Mouse (Mus musculus) retina, postnatal 1 day (tissue): ENCODE data around the gene Hcn4.
A peak's percentile ranks its signal among the peaks of the same experiment; 100 is the strongest.

Experiments used
- DNase-seq: peaks from one replicate; pipeline ENCODE4 v3.0.0-alpha.2; 2012

The Hcn4 gene

DNA sequence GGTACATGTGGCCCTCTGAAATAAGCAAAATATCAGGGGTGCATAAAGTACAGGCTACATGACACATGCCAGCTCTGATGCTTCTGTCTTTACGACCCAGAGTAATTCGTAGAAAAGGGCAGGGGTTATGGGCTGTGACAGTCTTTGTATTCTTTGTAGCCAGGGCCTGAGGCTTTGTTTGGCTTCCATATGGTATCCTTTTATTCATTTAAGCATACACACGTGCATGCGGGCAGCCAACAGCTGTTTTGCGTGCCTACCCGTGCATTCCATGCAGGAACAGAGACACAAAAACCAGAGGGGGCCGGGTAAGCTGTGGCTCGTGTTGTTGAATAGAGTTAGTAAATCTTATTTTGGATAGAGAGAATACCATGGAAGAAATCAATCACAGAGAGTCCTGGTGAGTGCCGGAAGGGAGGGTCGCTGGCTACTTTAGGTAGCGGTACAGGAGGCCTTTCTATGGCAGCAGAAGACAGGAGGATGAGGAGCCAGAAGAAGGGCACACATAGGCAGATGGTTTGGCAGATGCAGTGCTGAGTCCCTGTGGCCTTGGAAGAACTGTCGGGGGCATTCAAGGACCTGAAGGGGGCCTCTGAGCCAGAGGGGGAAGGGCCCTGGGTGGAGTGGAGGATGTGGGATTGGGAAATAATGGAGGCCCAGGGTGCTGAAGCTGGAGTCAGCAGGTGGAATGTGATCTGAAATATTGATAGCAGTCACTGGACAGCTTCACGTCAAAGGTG, 26.5 kb downstream of the Hcn4 start:
- peak; percentile 59 for DNase-seq

DNA sequence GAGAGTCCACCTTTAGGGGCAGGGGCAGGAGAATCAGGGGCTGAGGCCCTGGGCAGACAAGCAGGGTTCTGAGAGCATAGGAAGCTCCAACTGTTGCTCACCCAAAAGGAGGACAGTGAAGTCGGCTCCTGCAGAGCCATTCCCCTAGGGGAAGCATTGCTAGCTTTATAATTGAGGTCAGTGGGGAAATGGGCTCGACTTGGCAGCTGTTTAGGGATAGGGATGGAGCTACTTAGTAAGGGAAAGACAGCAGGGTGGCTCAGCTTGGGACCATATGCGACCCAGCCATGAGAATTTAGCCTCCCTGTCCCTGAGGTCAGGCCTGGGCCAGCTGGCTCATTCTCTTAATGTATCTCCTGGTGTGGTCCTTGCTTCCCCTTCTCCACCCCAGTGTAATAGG, 31.7 kb downstream of the Hcn4 start:
- DNase-seq = peak; percentile 72

DNA sequence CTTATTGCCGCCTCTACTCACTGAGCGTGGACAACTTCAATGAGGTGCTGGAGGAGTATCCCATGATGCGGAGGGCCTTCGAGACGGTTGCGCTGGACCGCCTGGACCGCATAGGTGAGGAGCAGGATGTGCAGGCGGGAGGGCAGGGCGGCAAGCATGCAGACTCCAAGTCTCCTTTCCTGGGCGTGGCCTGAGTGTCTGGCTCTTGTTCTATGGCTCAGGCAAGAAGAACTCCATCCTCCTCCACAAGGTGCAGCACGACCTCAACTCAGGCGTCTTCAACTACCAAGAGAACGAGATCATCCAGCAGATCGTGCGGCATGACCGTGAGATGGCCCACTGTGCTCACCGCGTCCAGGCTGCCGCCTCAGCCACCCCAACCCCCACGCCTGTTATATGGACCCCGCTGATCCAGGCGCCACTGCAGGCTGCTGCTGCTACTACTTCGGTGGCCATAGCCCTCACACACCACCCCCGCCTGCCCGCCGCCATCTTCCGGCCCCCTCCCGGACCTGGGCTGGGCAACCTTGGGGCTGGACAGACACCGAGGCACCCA, 35.9 kb downstream of the Hcn4 start:
- peak; percentile 45 for DNase-seq

- DNase-seq = peak; percentile 62
These were observed 40.6 kb downstream of the Hcn4 start for GRCm38 (mm10) chr9:58863826-58864225.

DNA sequence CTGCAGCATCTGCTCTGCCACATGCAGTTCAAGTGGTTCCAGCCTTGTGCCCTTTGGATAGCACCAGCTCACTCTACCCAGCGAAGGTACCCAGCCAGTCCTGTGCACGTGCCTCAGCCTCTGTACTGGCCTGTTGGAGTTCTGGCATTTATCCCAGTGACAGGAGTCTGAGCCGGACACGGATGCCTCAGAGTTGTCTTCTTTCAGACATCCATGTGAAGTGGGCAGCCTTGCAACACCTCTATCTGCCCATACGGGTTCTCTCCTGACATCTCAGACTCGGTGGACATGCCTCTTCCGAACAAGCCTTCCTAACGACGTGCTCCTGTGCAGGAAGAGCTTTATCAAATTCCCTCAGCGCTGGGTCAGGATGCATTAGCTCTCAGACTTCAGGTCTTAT, 47.9 kb downstream of the Hcn4 start:
- no peak for DNase-seq

DNA sequence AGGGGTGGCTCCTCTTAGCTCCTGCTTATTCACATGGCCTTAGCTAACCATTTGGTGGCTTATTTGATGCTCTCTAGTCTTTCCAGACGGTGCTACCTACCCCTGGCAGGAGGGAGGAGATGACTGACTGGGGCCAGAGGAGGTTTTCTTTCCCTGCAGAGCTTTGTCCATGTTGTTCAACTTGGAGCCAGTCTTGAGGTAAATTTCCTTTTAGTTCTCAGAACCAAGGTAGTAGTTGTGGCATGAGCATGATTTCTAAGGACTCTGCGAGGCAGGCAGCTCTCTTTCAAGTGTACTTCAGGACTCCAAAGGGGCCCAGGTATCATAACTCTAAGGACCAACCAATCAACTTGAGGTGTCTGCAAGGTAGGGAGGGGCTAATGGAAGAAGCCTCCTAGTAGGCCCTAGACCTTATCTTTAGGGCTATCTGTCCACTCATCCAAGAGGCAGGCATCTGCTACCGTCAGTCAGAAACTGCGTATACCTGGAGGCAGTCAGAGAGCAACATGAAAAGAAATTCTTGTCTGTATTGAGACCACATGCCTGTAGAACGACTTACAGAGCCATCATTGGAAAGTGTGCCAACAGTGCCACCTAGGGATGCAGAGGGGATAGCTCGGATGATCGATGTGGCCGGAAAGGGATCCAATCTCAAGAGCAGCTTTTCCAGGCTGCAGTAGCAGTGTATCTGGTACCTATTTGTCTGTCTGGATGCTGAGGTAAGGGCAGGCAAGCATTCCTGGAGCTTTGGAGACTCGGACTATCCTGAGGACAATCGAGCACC, 50.5 kb downstream of the Hcn4 start:
- peak; percentile 78 for DNase-seq

DNA sequence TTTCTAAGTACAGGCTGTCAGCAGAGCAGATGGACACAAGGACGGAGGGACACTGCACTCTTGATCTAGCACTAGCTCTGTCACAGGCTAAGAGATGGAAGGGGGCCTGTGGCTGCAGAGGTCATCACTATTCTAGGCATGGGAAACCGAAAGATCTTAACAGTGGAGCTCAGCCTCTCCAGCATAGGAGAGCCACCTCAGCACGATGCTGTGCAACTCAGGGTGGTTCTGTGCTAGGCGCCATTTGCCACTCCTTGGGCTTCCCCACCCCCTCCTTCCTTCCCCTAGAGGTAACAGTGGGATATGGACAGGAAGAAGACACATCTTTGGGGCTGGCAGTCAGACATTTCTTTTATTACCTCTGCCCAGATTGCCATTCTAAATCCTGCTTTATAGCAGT, 51.1 kb downstream of the Hcn4 start:
- DNase-seq = no peak

GRCm38 (mm10) chr9:58875439-58875838, 52.2 kb downstream of the Hcn4 start:
- no peak for DNase-seq

DNA sequence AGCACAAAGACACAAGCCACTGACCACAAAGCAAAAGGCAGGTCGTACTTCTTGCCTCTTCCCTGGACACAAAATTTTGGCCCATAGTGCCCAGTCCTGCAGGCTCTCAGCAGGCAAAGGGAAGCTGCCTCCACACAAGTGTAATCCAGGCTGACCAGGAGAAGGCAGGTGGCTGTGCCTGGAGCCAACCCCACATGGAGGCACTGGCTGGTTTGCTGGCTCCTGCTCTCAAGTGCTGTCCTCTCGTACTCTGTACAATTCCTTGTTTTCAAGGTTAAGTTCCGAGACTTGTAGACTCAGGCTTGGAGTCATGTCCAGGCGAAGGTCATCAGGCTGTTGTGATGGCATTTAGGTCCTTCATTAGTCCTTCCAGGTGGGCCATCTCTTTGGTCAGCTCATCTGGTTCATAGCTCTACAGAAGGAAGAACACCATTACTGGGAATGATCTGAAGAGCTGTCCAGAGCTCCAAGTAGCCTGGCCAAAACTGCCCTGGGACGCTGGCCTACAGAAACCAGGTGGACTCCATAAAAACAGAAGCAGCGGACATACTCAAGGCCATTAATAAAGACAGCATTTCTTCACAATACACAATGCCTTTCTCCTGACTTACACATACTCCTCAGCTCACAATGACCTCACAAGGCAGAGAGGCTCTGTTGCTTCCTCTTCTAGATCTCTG, 53.9 kb downstream of the Hcn4 start:
- DNase-seq = no peak

GRCm38 (mm10) chr9:58879836-58880235, 56.6 kb downstream of the Hcn4 start:
- DNase-seq = no peak

- no peak for DNase-seq
These were observed 59.5 kb downstream of the Hcn4 start for GRCm38 (mm10) chr9:58882686-58883085.

DNA sequence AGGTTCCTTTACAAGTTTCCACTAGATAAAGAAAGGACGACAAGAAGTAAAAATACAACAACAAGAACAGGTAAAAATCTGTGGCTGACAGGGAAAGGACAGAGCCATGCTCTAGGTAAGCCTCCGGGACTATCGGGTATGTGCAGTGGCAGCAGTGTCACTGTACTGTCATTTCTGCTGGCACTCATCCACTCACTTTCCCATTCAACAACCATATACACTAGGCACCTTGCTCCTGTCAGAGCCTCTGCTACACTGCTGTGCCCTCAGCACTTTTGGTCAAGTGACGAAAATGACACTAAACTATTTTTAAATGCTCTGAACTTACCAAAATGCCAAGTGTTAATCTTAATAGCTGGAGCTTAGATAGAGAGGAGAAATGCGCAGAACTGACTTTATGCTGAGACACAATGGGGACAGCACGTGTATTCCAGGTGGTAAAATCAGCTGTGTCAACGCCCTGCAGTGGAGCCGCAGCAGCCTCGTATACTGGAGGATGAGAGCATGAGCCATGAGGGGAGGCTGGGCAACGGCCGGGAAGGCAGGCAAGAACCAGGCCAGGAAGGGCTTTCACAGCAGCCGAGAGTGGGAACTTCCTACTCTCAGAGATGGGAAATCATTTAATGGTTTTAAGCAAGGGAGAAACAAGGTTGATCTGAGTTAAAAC, 66.7 kb downstream of the Hcn4 start:
- no peak for DNase-seq

DNA sequence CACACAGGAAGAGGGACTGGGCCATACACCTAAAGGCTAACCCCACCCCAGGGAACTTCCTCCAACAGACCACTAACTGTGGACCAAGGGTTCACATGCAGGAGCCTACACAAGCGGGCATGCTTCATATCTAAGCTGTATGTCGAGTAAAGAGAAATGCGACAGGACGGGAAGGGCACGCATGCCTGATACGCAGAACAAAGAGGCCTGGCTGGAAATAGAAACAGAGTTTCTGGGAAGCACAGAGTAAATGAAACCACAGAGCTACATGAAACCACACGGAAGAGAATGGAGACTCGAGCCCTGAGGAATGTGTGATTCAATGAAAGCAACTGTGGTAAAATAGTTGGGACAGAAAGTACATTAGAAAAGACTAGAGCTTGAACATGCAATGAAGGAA, 67.7 kb downstream of the Hcn4 start:
- DNase-seq = no peak

GRCm38 (mm10) chr9:58891840-58892640, 68.8 kb downstream of the Hcn4 start:
- no peak for DNase-seq

- no peak for DNase-seq
These were observed 76.4 kb downstream of the Hcn4 start for GRCm38 (mm10) chr9:58899602-58900001.

- peak; percentile 72 for DNase-seq
These were observed 79.8 kb downstream of the Hcn4 start for GRCm38 (mm10) chr9:58902869-58903585.
